Mouse (Mus musculus) spleen, adult 12 weeks (tissue): ENCODE data around the gene Spi1.

Source experiments
- DNase-seq: peaks from one replicate; pipeline ENCODE4 v3.0.0; 2022; ENCODE audit warnings: low spot score

The Spi1 gene

GRCm38 (mm10) chr2:91125101-91125500, 42.9 kb downstream of the Spi1 start:
- no peak for DNase-seq

GRCm38 (mm10) chr2:91128761-91129160, 46.6 kb downstream of the Spi1 start:
- DNase-seq, result no peak

DNA sequence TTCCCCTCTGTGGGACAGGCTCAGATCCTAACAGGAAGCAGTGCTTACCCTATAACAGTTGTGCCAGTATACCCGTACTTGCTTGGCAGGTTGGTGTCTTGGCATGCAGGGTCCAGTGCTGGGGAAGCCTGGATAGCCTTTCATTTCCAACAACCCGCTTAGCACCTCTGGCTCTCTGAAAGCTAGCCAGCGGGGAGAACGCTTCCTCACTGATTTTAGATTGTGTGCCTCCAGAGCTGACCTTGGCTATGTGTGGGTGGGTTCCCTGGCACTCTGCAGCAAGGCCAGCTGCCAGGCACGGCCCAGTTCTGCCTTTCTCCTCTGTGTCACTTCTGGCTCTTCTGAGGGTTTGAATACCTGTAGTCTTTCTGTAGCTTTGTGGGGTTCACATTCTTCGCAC, 47.9 kb downstream of the Spi1 start:
- DNase-seq, result no peak

- no peak for DNase-seq
Measured at GRCm38 (mm10) chr2:91131251-91131650, 49.1 kb downstream of the Spi1 start.

DNA sequence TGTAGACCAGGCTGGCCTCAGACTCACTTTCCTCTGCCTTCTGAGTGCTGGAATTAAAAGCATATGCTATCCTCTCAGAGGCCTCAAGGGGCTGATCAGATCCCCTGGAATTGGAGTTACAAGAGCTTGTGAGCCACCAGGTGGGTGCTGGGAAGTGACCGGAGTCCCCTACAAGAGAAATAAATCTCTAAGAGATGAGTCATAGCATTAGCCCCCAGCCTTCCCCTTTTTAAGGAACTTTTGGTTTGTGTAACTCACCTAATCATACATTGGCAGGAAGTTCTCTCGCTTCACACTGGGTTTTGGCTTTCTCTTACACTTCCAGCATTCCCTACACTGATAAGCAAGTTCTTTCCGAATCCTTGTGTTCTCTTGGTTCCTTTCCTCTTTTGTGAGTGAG, 49.8 kb downstream of the Spi1 start:
- no peak for DNase-seq

GRCm38 (mm10) chr2:91136513-91137412, 54.6 kb downstream of the Spi1 start:
- no peak for DNase-seq

GRCm38 (mm10) chr2:91137481-91137880, 55.3 kb downstream of the Spi1 start:
- DNase-seq, result no peak

GRCm38 (mm10) chr2:91139311-91139710, 57.1 kb downstream of the Spi1 start:
- DNase-seq, result no peak

GRCm38 (mm10) chr2:91139764-91140163, 57.6 kb downstream of the Spi1 start:
- DNase-seq, result no peak

DNA sequence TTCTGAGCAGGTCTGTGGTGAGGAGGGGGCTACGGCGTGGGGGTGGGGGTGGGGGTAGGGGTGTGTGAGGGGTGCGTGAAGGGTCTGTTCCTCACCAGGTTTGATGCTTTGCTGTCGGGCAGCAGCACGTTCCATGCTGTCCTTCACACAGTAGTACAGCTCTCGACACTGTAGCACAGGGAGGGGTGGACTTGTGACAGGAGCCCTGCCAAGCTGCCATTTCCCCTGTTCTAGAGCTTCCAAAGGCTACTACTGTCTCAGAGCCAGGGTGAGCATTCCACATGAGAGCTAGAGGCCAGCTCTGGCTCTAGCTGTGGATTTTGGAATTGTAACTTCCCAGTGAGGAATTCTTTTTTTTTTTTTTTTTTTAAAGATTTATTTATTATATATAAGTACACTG, 60.7 kb downstream of the Spi1 start:
- no peak for DNase-seq

GRCm38 (mm10) chr2:91143401-91143800, 61.2 kb downstream of the Spi1 start:
- DNase-seq, result no peak

DNA sequence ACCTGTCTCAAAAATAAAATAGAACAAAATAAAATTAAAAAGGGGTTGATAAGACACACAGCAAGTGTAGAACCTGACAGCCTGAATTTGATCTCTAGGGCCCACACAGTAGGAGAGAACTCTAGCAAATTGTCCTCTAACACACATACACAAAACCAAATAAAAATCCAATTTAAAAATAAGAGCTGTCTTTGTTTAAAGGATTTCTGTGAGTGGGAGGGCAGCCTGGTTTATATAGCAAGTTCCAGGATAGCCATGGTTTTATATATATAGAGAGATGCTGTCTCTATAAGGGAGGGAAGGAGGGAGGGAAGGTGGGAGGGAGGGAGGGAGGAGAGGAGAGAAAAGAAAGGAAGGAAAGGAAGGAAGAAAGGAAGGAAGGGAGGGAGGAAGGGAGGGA, 65.9 kb downstream of the Spi1 start:
- DNase-seq, result no peak

GRCm38 (mm10) chr2:91151331-91151730, 69.1 kb downstream of the Spi1 start:
- DNase-seq, result no peak

- no peak for DNase-seq
Measured at GRCm38 (mm10) chr2:91152885-91153377, 70.7 kb downstream of the Spi1 start.

DNA sequence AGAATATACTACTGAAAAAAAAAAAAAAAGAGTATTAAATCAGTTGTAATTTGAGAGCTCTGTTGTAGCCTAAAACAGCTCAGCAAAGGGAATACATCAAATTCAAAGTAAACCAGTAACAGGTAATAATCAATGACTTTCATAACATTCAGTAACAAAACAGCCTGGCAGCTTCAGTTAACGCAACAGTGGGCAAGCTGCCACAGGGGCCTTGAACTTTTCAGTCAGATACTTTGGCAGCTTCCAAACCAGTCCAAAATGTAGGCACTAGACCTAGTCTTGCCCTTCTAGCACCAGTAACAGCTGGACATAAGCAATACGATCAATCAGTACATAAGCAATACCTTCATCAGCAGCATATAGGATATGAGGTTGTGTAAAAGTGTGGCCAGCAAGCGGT, 71.9 kb downstream of the Spi1 start:
- no peak for DNase-seq

GRCm38 (mm10) chr2:91157002-91157752, 75.0 kb downstream of the Spi1 start:
- DNase-seq, result no peak

DNA sequence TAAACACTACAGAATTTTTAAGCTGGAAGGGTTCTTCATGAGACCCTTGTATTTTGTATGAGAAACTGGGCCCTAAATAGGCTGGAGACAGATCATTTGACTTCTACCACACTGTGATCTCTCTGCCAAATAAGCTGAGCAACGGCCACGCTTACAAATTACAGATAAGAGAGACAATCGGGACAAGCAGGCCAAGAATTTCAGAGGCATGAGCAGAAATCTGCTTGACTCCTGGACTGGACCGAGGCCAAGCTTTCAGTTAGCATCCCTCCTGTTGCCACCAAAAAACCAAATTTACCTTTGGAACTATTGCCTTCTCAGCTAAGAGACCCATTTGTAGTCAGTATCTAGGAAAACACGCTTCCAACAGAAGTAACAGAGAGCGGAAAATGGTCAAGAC, 78.4 kb downstream of the Spi1 start:
- DNase-seq, result no peak

DNA sequence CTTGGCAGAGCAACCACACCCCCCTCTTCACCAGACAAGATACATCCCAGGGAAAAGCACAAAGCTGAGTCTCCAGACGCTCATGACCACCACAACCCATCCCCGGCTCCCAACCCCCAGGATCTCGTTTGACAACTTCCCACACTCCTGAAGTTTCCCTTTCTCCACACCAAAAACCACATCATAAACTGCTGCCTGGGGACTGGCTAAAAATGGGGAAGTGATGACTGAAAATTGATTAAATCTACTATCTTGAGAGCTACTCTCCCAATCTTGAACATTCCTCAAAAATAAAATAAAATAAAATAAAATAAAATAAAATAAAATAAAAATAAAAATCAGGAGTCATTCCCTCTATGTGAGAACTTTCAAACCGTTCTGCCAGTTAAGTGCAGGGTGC, 80.8 kb downstream of the Spi1 start:
- DNase-seq, result no peak

DNA sequence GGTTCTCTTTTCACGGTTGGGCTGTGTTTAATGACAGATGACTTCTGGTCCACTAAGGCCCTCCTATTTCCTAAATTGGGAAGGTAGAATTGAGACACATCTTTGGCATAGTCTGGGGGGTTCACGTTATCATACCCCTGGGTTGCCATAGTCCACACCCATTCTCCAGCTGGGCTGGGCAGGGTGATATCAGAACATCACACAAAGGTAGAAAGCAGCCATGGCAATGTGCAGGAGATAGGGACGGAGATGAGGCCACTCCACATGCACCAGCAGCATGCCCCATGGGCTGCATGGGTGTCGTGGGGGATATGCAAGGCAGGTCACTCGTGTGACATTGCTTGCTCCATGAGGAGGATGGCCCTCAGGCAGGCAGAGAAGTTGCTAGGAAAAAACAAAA, 81.3 kb downstream of the Spi1 start:
- no peak for DNase-seq

GRCm38 (mm10) chr2:91164991-91165390, 82.8 kb downstream of the Spi1 start:
- no peak for DNase-seq
